Mouse (Mus musculus) limb, embryonic 13.5 days (tissue): ENCODE measurements around the gene Scn2b. TPM values are rescaled to one million over a fixed set of nuclear protein-coding genes. Genes with fewer than 3 reads are reported as not detected.
A peak's percentile ranks its signal among the peaks of the same experiment; 100 is the strongest.

ENCODE experiments used
- ATAC-seq: fragments of 200-750 bp; cut with Nextera tagmentation; 2 replicates; pipeline ENCODE4 v1.8.0; 2017; ENCODE audit warnings: low read depth, moderate number of reproducible peaks, moderate TSS enrichment; ENCODE audit not compliant: low FRiP score
- H3K27ac ChIP-seq: fragments of 300-500 bp; sonication (generic); 2 replicates; pipeline ENCODE4 v1.5.1; 2015; ENCODE audit warnings: inconsistent platforms, mild to moderate bottlenecking, moderate library complexity
- H3K27me3 ChIP-seq: fragments of 300-500 bp; sonication (generic); 2 replicates; pipeline ENCODE4 v1.6.1; 2015; ENCODE audit warnings: mild to moderate bottlenecking, inconsistent platforms
- H3K36me3 ChIP-seq: fragments of 300-500 bp; sonication (generic); 2 replicates; pipeline ENCODE4 v1.6.1; 2015; ENCODE audit warnings: inconsistent platforms, mild to moderate bottlenecking, moderate library complexity
- H3K4me1 ChIP-seq: fragments of 300-500 bp; sonication (generic); 2 replicates; pipeline ENCODE4 v1.6.1; 2015; ENCODE audit warnings: inconsistent platforms
- H3K4me2 ChIP-seq: fragments of 300-500 bp; sonication (generic); replicated peaks from 2 replicates; pipeline ENCODE4 v1.6.1; 2015; ENCODE audit warnings: inconsistent platforms, mild to moderate bottlenecking, moderate library complexity
- H3K4me3 ChIP-seq: fragments of 300-500 bp; sonication (generic); 2 replicates; pipeline ENCODE4 v1.5.1; 2015; ENCODE audit warnings: moderate library complexity, mild to moderate bottlenecking, inconsistent platforms
- H3K9ac ChIP-seq: fragments of 300-500 bp; sonication (generic); 2 replicates; pipeline ENCODE4 v1.6.1; 2015; ENCODE audit warnings: mild to moderate bottlenecking, inconsistent platforms
- H3K9me3 ChIP-seq: fragments of 300-500 bp; sonication (generic); 2 replicates; pipeline ENCODE4 v1.6.1; 2016; ENCODE audit warnings: inconsistent platforms
- WGBS: fragments of 180-500 bp; shearing (Covaris S2); methylation state at CpG from one replicate; pipeline ENCODE4 v1.1.7; 2015; 5-methylcytosine and 5-hydroxymethylcytosine counted together
- polyA plus RNA-seq: library from polyadenylated mRNA; unstranded; fragments of >200 nt; fragmentation: Nextera tagmentation; extraction: Ambion mirVana; gene quantifications from 2 replicates; pipeline ENCODE4 v1.2.1, GENCODE M21; 2015

Scn2b gene
- polyA plus RNA-seq, 1 experiment from 2014 or later = 7.2 TPM

GRCm38 (mm10) chr9:45098426-45098825 is 19.2 kb upstream of the Scn2b start:
- no peak for ATAC-seq
- Histone ChIP-seq H3K27me3 (no peaks in the 10 kb centered on the region), H3K4me1 (peaks cover 15% of the 10 kb centered on the region), H3K4me3 (no peak overlapping the region), H3K27ac (no peak overlapping the region), H3K9ac (no peak overlapping the region), H3K9me3 (no peaks in the 10 kb centered on the region), H3K4me2 (no peak overlapping the region), H3K36me3 (no peaks in the 10 kb centered on the region)
- 35% methylated on average over 3 of the region's 3 CpGs for WGBS

- H3K36me3 ChIP-seq = no peaks in the 10 kb centered on the region
- H3K27ac ChIP-seq = no peak overlapping the region
- H3K4me1 ChIP-seq = peaks cover 18% of the 10 kb centered on the region
- H3K9ac ChIP-seq = no peak overlapping the region
- no peak overlapping the region for H3K4me2 ChIP-seq
- no peaks in the 10 kb centered on the region for H3K9me3 ChIP-seq
- 30% methylated on average over 1 of the region's 1 CpGs for WGBS
- no peak overlapping the region for H3K4me3 ChIP-seq
- ATAC-seq = no peak
- H3K27me3 ChIP-seq = no peaks in the 10 kb centered on the region
Observed at GRCm38 (mm10) chr9:45102528-45102927, 15.1 kb upstream of the Scn2b start.

- H3K36me3 ChIP-seq = no peaks in the 10 kb centered on the region
- H3K4me2 ChIP-seq = no peak overlapping the region
- no peaks in the 10 kb centered on the region for H3K27me3 ChIP-seq
- 25% methylated on average over 11 of the region's 11 CpGs for WGBS
- no peak overlapping the region for H3K4me3 ChIP-seq
- H3K4me1 ChIP-seq = peaks cover 18% of the 10 kb centered on the region
- H3K27ac ChIP-seq = no peak overlapping the region
- ATAC-seq = no peak
- no peak overlapping the region for H3K9ac ChIP-seq
- H3K9me3 ChIP-seq = no peaks in the 10 kb centered on the region
Observed at GRCm38 (mm10) chr9:45103211-45103979, 14.2 kb upstream of the Scn2b start.

GRCm38 (mm10) chr9:45105596-45106374 is 11.8 kb upstream of the Scn2b start:
- H3K27me3 ChIP-seq = no peaks in the 10 kb centered on the region
- H3K4me2 ChIP-seq = no peak overlapping the region
- H3K9me3 ChIP-seq = no peaks in the 10 kb centered on the region
- WGBS = 90% methylated on average over 2 of the region's 2 CpGs
- H3K4me3 ChIP-seq = no peak overlapping the region
- H3K4me1 ChIP-seq = peaks cover 18% of the 10 kb centered on the region
- no peaks in the 10 kb centered on the region for H3K36me3 ChIP-seq
- H3K9ac ChIP-seq = no peak overlapping the region
- H3K27ac ChIP-seq = no peak overlapping the region
- no peak for ATAC-seq

GRCm38 (mm10) chr9:45115706-45116105 is 1.9 kb upstream of the Scn2b start:
- 3% methylated on average over 14 of the region's 14 CpGs for WGBS
- ATAC-seq = peak; percentile 73
- H3K9ac ChIP-seq = peak overlapping the region; percentile 59
- peaks cover 30% of the 10 kb centered on the region for H3K4me1 ChIP-seq
- peak overlapping the region; percentile 72 for H3K27ac ChIP-seq
- H3K4me3 ChIP-seq = peak overlapping the region; percentile 47
- no peaks in the 10 kb centered on the region for H3K9me3 ChIP-seq
- peak overlapping the region; percentile 70 for H3K4me2 ChIP-seq
- no peaks in the 10 kb centered on the region for H3K27me3 ChIP-seq
- no peaks in the 10 kb centered on the region for H3K36me3 ChIP-seq

- no peaks in the 10 kb centered on the region for H3K27me3 ChIP-seq
- H3K4me1 ChIP-seq = peaks cover 39% of the 10 kb centered on the region
- 60% methylated on average over 9 of the region's 9 CpGs for WGBS
- no peak overlapping the region for H3K27ac ChIP-seq
- no peak overlapping the region for H3K9ac ChIP-seq
- no peak for ATAC-seq
- H3K9me3 ChIP-seq = no peaks in the 10 kb centered on the region
- no peak overlapping the region for H3K4me2 ChIP-seq
- H3K36me3 ChIP-seq = no peaks in the 10 kb centered on the region
- H3K4me3 ChIP-seq = no peak overlapping the region
Observed at GRCm38 (mm10) chr9:45116819-45117218, 763 bp upstream of the Scn2b start.

- Histone ChIP-seq H3K4me3 (peak overlapping the region; percentile 71), H3K9me3 (no peaks in the 10 kb centered on the region), H3K4me2 (peak overlapping the region; percentile 84), H3K27me3 (no peaks in the 10 kb centered on the region), H3K4me1 (peaks cover 49% of the 10 kb centered on the region), H3K9ac (peak overlapping the region; percentile 85), H3K27ac (peak overlapping the region; percentile 39; the same call in 1 of the 2 replicates), H3K36me3 (no peaks in the 10 kb centered on the region)
- 9% methylated on average over 10 of the region's 10 CpGs for WGBS
- ATAC-seq = no peak
Observed at GRCm38 (mm10) chr9:45118552-45118951, 970 bp downstream of the Scn2b start.

GRCm38 (mm10) chr9:45119316-45119953 is 1.9 kb downstream of the Scn2b start:
- 93% methylated on average over 8 of the region's 8 CpGs for whole genome bisulfite sequencing
- ATAC-seq = no peak
- Histone ChIP-seq H3K9ac (no peak overlapping the region), H3K4me1 (peaks cover 49% of the 10 kb centered on the region), H3K27ac (no peak overlapping the region), H3K4me2 (peak overlapping the region; percentile 84), H3K4me3 (peak overlapping the region; percentile 71), H3K9me3 (no peaks in the 10 kb centered on the region), H3K27me3 (no peaks in the 10 kb centered on the region), H3K36me3 (no peaks in the 10 kb centered on the region)

- Histone ChIP-seq H3K4me3 (no peak overlapping the region), H3K4me2 (no peak overlapping the region), H3K27me3 (no peaks in the 10 kb centered on the region), H3K9me3 (no peaks in the 10 kb centered on the region), H3K4me1 (peaks cover 49% of the 10 kb centered on the region), H3K9ac (no peak overlapping the region), H3K27ac (no peak overlapping the region), H3K36me3 (no peaks in the 10 kb centered on the region)
- 84% methylated on average over 14 of the region's 14 CpGs for WGBS
- ATAC-seq = no peak
Observed at GRCm38 (mm10) chr9:45119954-45120530, 2.5 kb downstream of the Scn2b start.

GRCm38 (mm10) chr9:45120567-45120966 is 3.0 kb downstream of the Scn2b start:
- Histone ChIP-seq H3K36me3 (peaks cover 5% of the 10 kb centered on the region), H3K4me2 (no peak overlapping the region), H3K9ac (no peak overlapping the region), H3K4me3 (no peak overlapping the region), H3K27ac (no peak overlapping the region), H3K9me3 (no peaks in the 10 kb centered on the region), H3K27me3 (no peaks in the 10 kb centered on the region), H3K4me1 (peaks cover 49% of the 10 kb centered on the region)
- ATAC-seq = no peak
- 77% methylated on average over 6 of the region's 6 CpGs for WGBS

GRCm38 (mm10) chr9:45121001-45121400 is 3.4 kb downstream of the Scn2b start:
- Histone ChIP-seq H3K27ac (no peak overlapping the region), H3K4me3 (no peak overlapping the region), H3K4me2 (no peak overlapping the region), H3K36me3 (peaks cover 9% of the 10 kb centered on the region), H3K27me3 (no peaks in the 10 kb centered on the region), H3K4me1 (peaks cover 47% of the 10 kb centered on the region), H3K9me3 (no peaks in the 10 kb centered on the region), H3K9ac (no peak overlapping the region)
- ATAC-seq = no peak
- 47% methylated on average over 6 of the region's 6 CpGs for WGBS

- 4% methylated on average over 10 of the region's 10 CpGs for WGBS
- Histone ChIP-seq H3K9ac (no peak overlapping the region), H3K4me3 (peak overlapping the region; percentile 23), H3K27me3 (no peaks in the 10 kb centered on the region), H3K9me3 (no peaks in the 10 kb centered on the region), H3K27ac (no peak overlapping the region), H3K4me2 (peak overlapping the region; percentile 61), H3K4me1 (peaks cover 39% of the 10 kb centered on the region), H3K36me3 (peaks cover 17% of the 10 kb centered on the region)
- 0 out of 2 replicates have a peak, but pooled peaks have one; percentile 15 for ATAC-seq
Observed at GRCm38 (mm10) chr9:45121769-45122168, 4.2 kb downstream of the Scn2b start.
